Mouse (Mus musculus) ES-E14 (cell line): ENCODE results near the gene Figla.

ENCODE experiments used
- HCFC1 ChIP-seq: IDR thresholded peaks from 2 replicates; pipeline ENCODE4 v1.6.1; 2012; ENCODE audit warnings: low read length, inconsistent platforms, borderline replicate concordance; ENCODE audit not compliant: insufficient read depth
- MAFK ChIP-seq: IDR thresholded peaks from 2 replicates; pipeline ENCODE4 v1.6.1; 2014; ENCODE audit warnings: mild to moderate bottlenecking, low read depth, low read length, inconsistent platforms; ENCODE audit not compliant: insufficient read depth
- ZC3H11A ChIP-seq: IDR thresholded peaks from 2 replicates; pipeline ENCODE4 v1.6.1; 2012; ENCODE audit warnings: low read depth, mild to moderate bottlenecking, inconsistent platforms, low read length, borderline replicate concordance
- ZNF384 ChIP-seq: IDR thresholded peaks from 2 replicates; pipeline ENCODE4 v1.6.1; 2012; ENCODE audit warnings: low read depth, low read length, inconsistent platforms

DNA sequence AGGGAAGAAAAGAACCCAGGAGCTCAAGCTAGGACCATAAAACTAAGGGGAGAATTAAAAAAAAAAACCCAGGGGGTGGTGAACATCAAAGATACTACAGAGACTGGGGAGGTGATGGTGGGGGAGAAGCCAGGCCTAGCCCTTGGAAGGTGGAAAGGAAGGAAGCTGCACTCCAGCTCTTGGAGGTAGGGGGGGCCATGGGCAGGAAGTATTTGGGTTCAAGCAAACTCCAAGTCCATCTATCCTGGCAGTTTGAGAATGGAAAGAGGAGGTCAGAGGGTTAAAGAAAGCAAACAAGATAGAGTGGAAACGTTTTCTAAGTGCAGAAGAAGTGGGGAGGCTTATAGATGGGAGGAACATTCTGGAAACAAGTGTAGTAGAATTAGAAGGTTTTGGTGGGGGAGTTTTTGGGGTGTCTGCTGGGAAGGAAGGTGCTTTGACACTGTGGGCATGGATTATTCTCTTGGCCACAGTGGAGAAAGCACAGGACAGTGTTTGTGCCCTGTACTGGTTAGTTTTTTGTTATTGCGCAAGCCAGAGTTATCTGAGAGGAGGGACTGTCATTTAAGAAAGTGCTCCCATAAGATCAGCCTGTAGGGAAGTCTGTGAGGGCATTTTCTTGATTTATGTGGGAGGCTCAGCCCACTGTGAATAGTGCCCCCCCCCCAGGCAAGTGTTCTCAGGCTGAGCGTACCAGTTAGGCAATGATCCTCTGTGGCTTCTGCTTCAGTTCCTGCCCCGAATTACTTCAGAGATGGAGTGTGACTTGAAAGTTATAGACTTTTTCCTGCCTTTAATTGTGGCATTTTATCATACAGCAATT, 3.7 kb downstream of the Figla start:
- TF ChIP-seq MAFK = no peak
- TF ChIP-seq HCFC1 = no peak
- no peak for TF ChIP-seq ZC3H11A
- TF ChIP-seq ZNF384 = no peak
